Mouse (Mus musculus) liver, embryonic 11.5 days (tissue): ENCODE measurements around the gene Opalin. TPM values are rescaled to one million over a fixed set of nuclear protein-coding genes. Genes with fewer than 3 reads are reported as not detected.

ENCODE experiments used
- ATAC-seq: fragments of 200-750 bp; cut with Nextera tagmentation; replicated peaks from 2 replicates; pipeline ENCODE4 v1.8.0; 2017; ENCODE audit warnings: moderate number of reproducible peaks, mild to moderate bottlenecking, moderate TSS enrichment, moderate library complexity; ENCODE audit not compliant: low FRiP score
- DNase-seq: peaks from one replicate; pipeline ENCODE4 v3.0.0-alpha.2; 2017; ENCODE audit warnings: low spot score
- H3K27ac ChIP-seq: fragments of 300-500 bp; sonication (generic); 2 replicates; pipeline ENCODE4 v1.5.1; 2014; ENCODE audit warnings: mild to moderate bottlenecking, low read depth, low read length, control low read depth
- H3K27me3 ChIP-seq: fragments of 300-500 bp; sonication (generic); replicated peaks from 2 replicates; pipeline ENCODE4 v1.6.1; 2014; ENCODE audit warnings: low read length, mixed read lengths; ENCODE audit not compliant: control insufficient read depth, insufficient read depth
- H3K36me3 ChIP-seq: fragments of 300-500 bp; sonication (generic); 2 replicates; pipeline ENCODE4 v1.6.1; 2014; ENCODE audit warnings: mild to moderate bottlenecking, low read length, moderate library complexity, mixed read lengths; ENCODE audit not compliant: control insufficient read depth, insufficient read depth
- H3K4me1 ChIP-seq: fragments of 300-500 bp; sonication (generic); replicated peaks from 2 replicates; pipeline ENCODE4 v1.6.1; 2014; ENCODE audit warnings: low read length, mixed read lengths; ENCODE audit not compliant: control insufficient read depth, insufficient read depth
- H3K4me2 ChIP-seq: fragments of 300-500 bp; sonication (generic); 2 replicates; pipeline ENCODE4 v1.6.1; 2014; ENCODE audit warnings: mild to moderate bottlenecking, control low read depth, moderate library complexity
- H3K4me3 ChIP-seq: fragments of 300-500 bp; sonication (generic); 2 replicates; pipeline ENCODE4 v1.5.1; 2014; ENCODE audit warnings: low read depth, low read length, control low read depth
- H3K9ac ChIP-seq: fragments of 300-500 bp; sonication (generic); 2 replicates; pipeline ENCODE4 v1.6.1; 2014; ENCODE audit warnings: low read depth, low read length, control low read depth
- H3K9me3 ChIP-seq: fragments of 300-500 bp; sonication (generic); 2 replicates; pipeline ENCODE4 v1.6.1; 2016; ENCODE audit warnings: low read length, inconsistent platforms, mixed read lengths; ENCODE audit not compliant: control insufficient read depth
- WGBS: fragments of 180-500 bp; shearing (Covaris S2); extraction: QIAGEN DNeasy Blood & Tissue Kit; methylation state at CpG from one replicate; pipeline ENCODE4 v1.1.7; 2014; 5-methylcytosine and 5-hydroxymethylcytosine counted together
- polyA plus RNA-seq: library from polyadenylated mRNA; unstranded; fragments of >200 nt; fragmentation: Nextera tagmentation; extraction: Ambion mirVana; gene quantifications from 2 replicates; pipeline ENCODE4 v1.2.1, GENCODE M21; 2014

The Opalin gene
- not detected in 2 replicates for polyA plus RNA-seq

DNA sequence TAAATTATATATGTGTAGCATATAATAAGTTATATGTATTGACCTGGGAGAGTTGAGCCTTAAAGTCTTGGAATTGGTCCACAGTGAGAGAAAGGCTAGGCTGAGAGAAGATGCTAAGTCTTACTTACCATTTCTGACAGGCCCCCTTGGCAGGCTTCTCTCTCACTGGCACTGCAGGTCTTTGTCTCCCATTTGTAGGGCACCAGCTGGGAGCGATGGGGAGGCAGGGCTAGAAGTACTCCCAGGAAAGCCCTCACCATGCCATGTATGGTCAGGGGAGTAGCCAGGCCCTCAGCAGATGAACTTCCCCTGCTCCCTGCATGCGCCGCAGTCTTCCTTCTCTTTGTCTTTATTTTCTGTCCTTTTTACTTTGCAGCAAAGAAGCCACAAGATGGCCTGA is at the start of gene Opalin:
Opalin (minus strand) TSS at position 208 of the 400 bp plus-strand sequence.
- no peak within 1 kb of the TSS for H3K4me2 ChIP-seq
- no peaks in the 10 kb centered on the region for H3K9me3 ChIP-seq
- no peak within 1 kb of the TSS for H3K4me3 ChIP-seq
- ATAC-seq: no peak
- H3K36me3 ChIP-seq: no peaks in the 10 kb centered on the region
- 82% methylated on average over 3 of the region's 3 CpGs for WGBS
- H3K27me3 ChIP-seq: no peaks in the 10 kb centered on the region
- no peak for DNase-seq
- no peaks in the 10 kb centered on the region for H3K4me1 ChIP-seq
- H3K9ac ChIP-seq: no peak within 1 kb of the TSS
- H3K27ac ChIP-seq: no peak within 1 kb of the TSS

- ATAC-seq: no peak
These were observed 46.1 kb upstream of the Opalin start for GRCm38 (mm10) chr19:41123009-41123408.

DNA sequence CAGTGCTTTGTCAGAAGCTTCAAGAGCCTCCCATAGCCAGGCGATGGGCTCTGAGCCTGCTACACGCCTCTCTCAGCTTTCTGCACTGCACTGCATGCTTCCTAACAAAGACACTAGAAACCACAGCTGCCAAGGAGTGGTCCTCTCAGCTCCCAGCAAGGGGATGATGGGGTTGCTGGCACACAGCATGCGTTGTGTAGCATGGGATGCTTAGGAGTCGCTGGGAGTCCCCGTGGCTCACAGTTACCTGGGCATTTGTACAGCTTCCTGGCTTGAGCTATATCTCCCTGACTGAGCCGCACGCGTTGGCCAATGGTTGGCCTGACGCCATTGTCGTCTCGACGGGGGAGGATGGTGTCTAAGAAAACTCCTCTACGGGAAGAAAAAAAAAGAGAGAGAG is 43.0 kb upstream of the Opalin start:
- no peak for DNase-seq
- H3K4me1 ChIP-seq: no peaks in the 10 kb centered on the region
- WGBS: 87% methylated on average over 13 of the region's 13 CpGs
- no peaks in the 10 kb centered on the region for H3K36me3 ChIP-seq
- H3K4me2 ChIP-seq: no peak overlapping the region
- no peak for ATAC-seq
- no peak overlapping the region for H3K27ac ChIP-seq
- no peak overlapping the region for H3K4me3 ChIP-seq
- no peaks in the 10 kb centered on the region for H3K9me3 ChIP-seq
- no peaks in the 10 kb centered on the region for H3K27me3 ChIP-seq
- H3K9ac ChIP-seq: no peak overlapping the region

More at GRCm38 (mm10) chr19:41123009-41123408, 46.1 kb upstream of the Opalin start:
- 53% methylated on average over 3 of the region's 3 CpGs for WGBS
- H3K36me3 ChIP-seq: no peaks in the 10 kb centered on the region
- no peak for DNase-seq
- no peaks in the 10 kb centered on the region for H3K4me1 ChIP-seq
- no peaks in the 10 kb centered on the region for H3K9me3 ChIP-seq
- H3K4me2 ChIP-seq: no peak overlapping the region
- H3K27me3 ChIP-seq: no peaks in the 10 kb centered on the region
- H3K27ac ChIP-seq: no peak overlapping the region
- no peak overlapping the region for H3K9ac ChIP-seq
- H3K4me3 ChIP-seq: no peak overlapping the region

DNA sequence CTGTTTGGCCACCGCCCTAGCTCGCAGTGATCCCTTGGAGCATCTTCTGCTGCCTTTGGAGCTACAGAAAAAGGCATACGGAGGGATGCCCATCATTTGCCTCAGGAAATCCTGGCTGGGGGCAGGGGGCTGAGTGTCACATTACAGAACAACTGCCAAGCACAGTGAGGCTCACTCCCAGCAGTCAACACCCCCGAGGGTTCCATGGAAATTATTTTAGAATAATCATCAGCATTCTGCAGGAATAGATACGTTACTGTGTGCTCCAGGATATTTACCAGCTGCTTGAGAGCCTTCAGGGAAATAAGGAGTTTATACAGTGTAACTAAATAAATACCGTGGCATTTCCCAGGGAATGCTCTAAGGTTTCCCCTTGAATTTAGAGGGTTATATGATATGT is 41.4 kb upstream of the Opalin start:
- no peak overlapping the region for H3K4me2 ChIP-seq
- 63% methylated on average over 6 of the region's 6 CpGs for WGBS
- H3K27me3 ChIP-seq: no peaks in the 10 kb centered on the region
- DNase-seq (no peak), ATAC-seq (no peak)
- no peak overlapping the region for H3K4me3 ChIP-seq
- H3K36me3 ChIP-seq: no peaks in the 10 kb centered on the region
- H3K4me1 ChIP-seq: no peaks in the 10 kb centered on the region
- H3K9me3 ChIP-seq: no peaks in the 10 kb centered on the region
- no peak overlapping the region for H3K27ac ChIP-seq
- H3K9ac ChIP-seq: no peak overlapping the region

DNA sequence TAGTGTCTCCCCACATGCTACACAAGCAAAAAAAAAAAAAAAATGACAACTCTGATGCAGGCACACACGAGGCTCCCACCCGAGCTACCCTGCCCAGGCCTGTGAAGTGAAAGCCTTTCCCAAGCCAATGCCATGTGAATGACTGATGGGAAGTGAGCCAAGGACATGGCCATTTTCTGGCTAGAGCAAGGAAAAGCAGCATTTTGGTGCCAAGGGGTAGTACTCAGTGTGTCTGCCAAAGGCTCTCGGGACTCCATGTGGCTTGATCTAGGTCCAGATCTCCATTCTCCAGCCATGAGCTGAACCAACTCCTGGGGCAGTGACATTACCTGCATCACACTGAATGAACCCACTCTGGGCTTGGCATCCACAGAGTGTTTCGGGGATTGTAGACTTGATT is 40.4 kb upstream of the Opalin start:
- Histone ChIP-seq H3K4me2 (no peak overlapping the region), H3K27ac (no peak overlapping the region), H3K9ac (no peak overlapping the region), H3K27me3 (no peaks in the 10 kb centered on the region), H3K9me3 (no peaks in the 10 kb centered on the region), H3K4me3 (no peak overlapping the region), H3K4me1 (no peaks in the 10 kb centered on the region), H3K36me3 (no peaks in the 10 kb centered on the region)
- 84% methylated on average over 4 of the region's 4 CpGs for WGBS
- no peak for ATAC-seq
- DNase-seq: no peak

- no peak overlapping the region for H3K9ac ChIP-seq
- no peak for DNase-seq
- H3K9me3 ChIP-seq: no peaks in the 10 kb centered on the region
- H3K27ac ChIP-seq: no peak overlapping the region
- WGBS: 55% methylated on average over 5 of the region's 5 CpGs
- no peaks in the 10 kb centered on the region for H3K27me3 ChIP-seq
- H3K4me3 ChIP-seq: no peak overlapping the region
- no peaks in the 10 kb centered on the region for H3K36me3 ChIP-seq
- no peak for ATAC-seq
- H3K4me1 ChIP-seq: no peaks in the 10 kb centered on the region
- H3K4me2 ChIP-seq: no peak overlapping the region
These were observed 37.7 kb upstream of the Opalin start for GRCm38 (mm10) chr19:41114611-41115010.

DNA sequence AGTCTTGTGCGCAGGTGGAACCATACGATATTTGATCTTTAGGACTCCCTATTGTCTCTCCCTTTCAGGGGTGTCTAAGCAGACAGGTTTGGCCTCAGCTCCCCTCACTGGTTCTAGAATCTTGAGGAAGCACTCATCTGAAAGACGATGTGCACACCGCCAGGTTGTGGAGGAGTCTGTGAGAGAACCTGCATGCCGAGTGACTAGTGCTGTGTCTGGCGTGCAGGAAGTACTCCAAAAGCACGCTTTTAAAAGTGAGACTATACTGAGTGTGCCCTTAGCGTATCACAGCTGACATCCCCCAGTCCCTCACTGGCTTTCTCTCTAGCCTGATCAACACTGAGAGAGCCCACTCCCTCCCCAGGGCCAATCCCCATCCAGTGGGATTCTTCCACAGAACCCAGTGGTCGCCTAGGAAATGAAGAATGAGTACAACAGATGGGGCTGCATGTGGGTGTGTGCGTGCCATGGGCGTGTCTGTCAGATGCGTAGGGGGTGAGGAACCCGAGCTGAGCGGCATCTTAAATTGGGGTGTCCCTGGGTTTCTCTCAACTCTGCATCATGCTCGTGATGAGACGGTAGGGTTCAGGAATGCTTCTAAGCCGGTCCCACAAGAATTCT is 37.1 kb upstream of the Opalin start:
- Histone ChIP-seq H3K36me3 (no peaks in the 10 kb centered on the region), H3K9me3 (no peaks in the 10 kb centered on the region), H3K4me2 (no peak overlapping the region), H3K27me3 (no peaks in the 10 kb centered on the region), H3K9ac (no peak overlapping the region), H3K4me1 (no peaks in the 10 kb centered on the region), H3K27ac (no peak overlapping the region), H3K4me3 (no peak overlapping the region)
- ATAC-seq: no peak
- no peak for DNase-seq
- WGBS: 82% methylated on average over 17 of the region's 17 CpGs

GRCm38 (mm10) chr19:41112609-41113008 is 35.7 kb upstream of the Opalin start:
- Histone ChIP-seq H3K9ac (no peak overlapping the region), H3K36me3 (no peaks in the 10 kb centered on the region), H3K27me3 (no peaks in the 10 kb centered on the region), H3K4me2 (no peak overlapping the region), H3K4me1 (no peaks in the 10 kb centered on the region), H3K9me3 (no peaks in the 10 kb centered on the region), H3K27ac (no peak overlapping the region), H3K4me3 (no peak overlapping the region)
- 51% methylated on average over 6 of the region's 6 CpGs for WGBS
- DNase-seq (no peak), ATAC-seq (no peak)

DNA sequence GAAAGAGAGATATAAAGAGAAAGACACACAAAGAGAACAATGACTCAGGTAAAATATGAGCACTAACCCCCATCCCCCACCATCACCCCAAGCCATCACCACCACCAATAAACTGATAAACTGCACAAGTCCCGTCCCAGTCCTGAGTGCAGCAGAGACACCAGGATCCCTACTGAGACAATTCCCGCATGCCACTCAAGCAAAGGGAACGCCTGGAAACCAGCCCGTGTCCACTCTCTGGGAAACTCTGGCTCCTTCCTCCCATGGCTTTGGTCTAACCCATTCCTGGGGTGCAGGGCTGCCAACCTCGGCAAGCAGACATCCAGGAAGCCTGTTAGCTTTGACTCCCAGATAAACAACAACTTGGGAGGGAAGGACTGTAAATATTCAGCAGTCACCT is 33.1 kb upstream of the Opalin start:
- no peak overlapping the region for H3K4me2 ChIP-seq
- no peaks in the 10 kb centered on the region for H3K4me1 ChIP-seq
- H3K9ac ChIP-seq: no peak overlapping the region
- DNase-seq (no peak), ATAC-seq (no peak)
- H3K36me3 ChIP-seq: no peaks in the 10 kb centered on the region
- H3K27ac ChIP-seq: no peak overlapping the region
- 58% methylated on average over 5 of the region's 5 CpGs for WGBS
- no peak overlapping the region for H3K4me3 ChIP-seq
- H3K27me3 ChIP-seq: no peaks in the 10 kb centered on the region
- no peaks in the 10 kb centered on the region for H3K9me3 ChIP-seq
